Mouse (Mus musculus) G1E (cell line): ENCODE data around the gene Dnajc25. TPM values are rescaled to one million over a fixed set of nuclear protein-coding genes. Genes with fewer than 3 reads are reported as not detected.

ENCODE experiments used
- ATAC-seq: 2 replicates; pipeline ENCODE4 v1.8.0; 2016; ENCODE audit warnings: mild to moderate bottlenecking; ENCODE audit not compliant: insufficient number of reproducible peaks, poor library complexity, low FRiP score, severe bottlenecking; ENCODE audit errors: extremely low read depth
- DNase-seq: peaks from one replicate; pipeline ENCODE4 v3.0.0; 2012; ENCODE audit warnings: low spot score
- H3K27me3 ChIP-seq: 2 replicates; pipeline ENCODE4 v1.6.1; 2012; ENCODE audit warnings: mild to moderate bottlenecking, low read length, inconsistent platforms; ENCODE audit not compliant: insufficient read depth
- H3K36me3 ChIP-seq: replicated peaks from 2 replicates; pipeline ENCODE3; 2012; ENCODE audit warnings: mild to moderate bottlenecking, inconsistent platforms
- H3K4me1 ChIP-seq: 2 replicates; pipeline ENCODE4 v1.6.1; 2012; ENCODE audit warnings: low read depth, low read length, inconsistent platforms, mixed read lengths; ENCODE audit not compliant: insufficient read depth
- H3K4me3 ChIP-seq: 2 replicates; pipeline ENCODE4 v1.5.1; 2012; ENCODE audit warnings: low read depth, mild to moderate bottlenecking, inconsistent platforms, low read length, moderate library complexity, mixed read lengths
- H3K9me3 ChIP-seq: replicated peaks from 2 replicates; pipeline ENCODE4 v1.6.1; 2012; ENCODE audit warnings: inconsistent platforms
- CTCF ChIP-seq: IDR thresholded peaks from 2 replicates; pipeline ENCODE4 v1.5.1; 2012; ENCODE audit warnings: low read depth, low read length, inconsistent platforms, mixed read lengths
- GATA1 ChIP-seq: IDR thresholded peaks from 2 replicates; pipeline ENCODE4 v1.6.1; 2012; ENCODE audit warnings: borderline replicate concordance, low read length, inconsistent platforms, mixed read lengths
- GATA2 ChIP-seq: IDR thresholded peaks from 2 replicates; pipeline ENCODE4 v1.6.1; 2012; ENCODE audit warnings: low read depth, low read length, inconsistent platforms, borderline replicate concordance
- POLR2AphosphoS5 ChIP-seq: IDR thresholded peaks from 2 replicates; pipeline ENCODE4 v1.6.1; 2012; ENCODE audit warnings: low read depth, low read length, inconsistent platforms; ENCODE audit not compliant: insufficient replicate concordance
- TAL1 ChIP-seq: conservative IDR thresholded peaks from 2 replicates; pipeline ENCODE4 v1.6.1; 2012; ENCODE audit warnings: low read depth, low read length, inconsistent platforms, mixed read lengths
- polyA plus RNA-seq: library from polyadenylated mRNA; stranded (reverse); fragments of >175 nt; gene quantifications from 2 replicates; pipeline ENCODE4 v1.2.3, GENCODE M21; 2012
- total RNA-seq, 2 experiments: library from RNA; stranded (forward) in 1 of 2; stranded (reverse) in 1 of 2; fragments of 200-1000 nt in 1 of 2; fragments of >200 nt in 1 of 2; fragmentation: Nextera tagmentation in 1 of 2; gene quantifications; 2 replicates each; pipeline ENCODE4 v1.2.3; 2014 to 2017

Gene Dnajc25
- total and polyA plus RNA-seq, 3 experiments = 3.5 to 7.8 (median 6.4) TPM

DNA sequence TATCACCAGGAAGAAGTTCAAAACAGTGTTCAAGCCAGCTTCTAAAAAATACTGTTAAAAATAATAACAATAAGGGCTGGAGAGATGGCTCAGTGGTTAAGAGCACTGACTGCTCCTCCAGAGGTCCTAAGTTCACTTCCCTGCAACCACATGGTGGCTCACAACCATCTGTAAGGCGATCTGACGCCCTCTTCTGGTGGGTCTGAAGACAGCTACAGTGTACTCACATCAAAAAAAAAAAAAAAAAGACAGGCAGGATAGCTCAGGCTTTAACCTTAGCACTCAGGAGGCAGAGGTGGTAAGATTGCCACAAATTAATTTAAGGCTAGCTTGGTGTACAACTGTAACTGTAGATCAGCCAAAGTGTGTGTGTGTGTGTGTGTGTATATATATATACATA lies 5.8 kb downstream of the Dnajc25 start:
- H3K4me3 ChIP-seq = no peak overlapping the region
- no peaks in the 10 kb centered on the region for H3K9me3 ChIP-seq
- H3K36me3 ChIP-seq = peaks cover 2% of the 10 kb centered on the region
- no peak for DNase-seq
- ATAC-seq = no peak
- TF ChIP-seq CTCF = no peak
- no peak for TF ChIP-seq TAL1
- TF ChIP-seq POLR2AphosphoS5 = no peak
- TF ChIP-seq GATA2 = no peak
- no peak for TF ChIP-seq GATA1
- peaks cover 1% of the 10 kb centered on the region; the same call in 1 of the 2 replicates for H3K27me3 ChIP-seq
- peaks cover 35% of the 10 kb centered on the region for H3K4me1 ChIP-seq

DNA sequence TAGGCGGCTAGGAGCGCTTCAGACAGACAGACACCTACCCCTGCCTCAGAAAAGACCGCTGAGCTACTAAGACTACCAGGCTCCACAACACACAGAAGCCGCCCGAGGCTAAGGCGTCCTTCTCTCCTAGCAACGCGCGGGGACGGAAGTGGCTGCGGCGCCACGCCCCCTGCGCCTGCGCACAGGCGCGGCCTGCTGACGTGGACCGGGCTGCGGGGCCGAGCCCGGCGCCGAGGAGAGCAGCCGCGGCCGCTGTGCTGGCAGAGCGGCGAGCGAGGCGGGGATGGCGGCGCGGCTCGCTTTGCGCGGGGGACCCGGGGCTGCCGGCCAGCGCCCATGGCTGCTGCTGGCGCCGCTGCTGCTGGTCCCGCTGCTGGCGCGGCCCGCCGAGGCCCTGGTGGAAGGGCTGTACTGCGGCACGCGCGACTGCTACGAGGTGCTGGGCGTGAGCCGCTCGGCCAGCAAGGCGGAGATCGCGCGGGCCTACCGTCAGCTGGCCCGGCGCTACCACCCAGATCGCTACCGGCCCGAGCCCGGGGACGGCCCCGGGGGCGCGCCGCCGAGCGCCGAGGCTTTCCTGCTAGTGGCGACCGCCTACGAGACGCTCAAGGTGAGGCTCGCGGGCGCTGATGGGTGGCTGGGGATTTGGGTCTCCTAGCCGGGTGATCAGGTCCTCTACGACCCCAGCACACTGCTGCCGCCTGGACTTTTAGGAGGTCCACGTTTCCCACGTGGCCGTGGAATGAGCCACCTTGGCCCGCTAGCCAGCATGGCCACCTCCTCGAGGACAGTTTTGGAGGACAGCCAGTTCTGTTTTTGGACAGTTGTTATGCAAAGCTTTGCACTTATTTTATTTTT lies 8.3 kb downstream of the Dnajc25 start, which contains the start of gene Gm20503:
Gene Gm20503 (plus strand): TSS at position 263 of the 858 bp plus-strand sequence.
- Histone ChIP-seq H3K4me1 (peaks cover 46% of the 10 kb centered on the region), H3K4me3 (peak within 1 kb of the TSS; percentile 99)

DNA sequence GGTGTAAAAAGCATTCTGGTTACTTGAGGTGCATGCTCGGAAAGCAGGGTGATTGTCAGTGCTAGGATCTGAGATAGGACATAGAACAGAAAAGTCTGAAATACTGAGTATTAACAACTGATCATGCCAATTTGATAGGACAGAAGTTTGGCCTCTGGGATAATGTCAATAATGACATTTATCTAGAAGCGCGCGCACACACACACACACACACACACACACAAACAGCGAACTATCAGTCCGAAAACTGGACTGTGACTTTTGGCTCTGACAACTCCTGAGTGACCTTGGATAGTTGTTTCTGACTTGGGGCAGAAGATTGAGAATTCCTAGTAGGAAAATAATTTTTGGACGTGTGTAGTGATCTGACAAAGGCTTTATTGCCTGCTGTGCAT lies 8.9 kb downstream of the Dnajc25 start:
- peaks cover 9% of the 10 kb centered on the region for H3K36me3 ChIP-seq
- DNase-seq = no peak
- no peak for ATAC-seq
- peak overlapping the region; percentile 99 for H3K4me3 ChIP-seq
- H3K4me1 ChIP-seq = peaks cover 45% of the 10 kb centered on the region
- no peaks in the 10 kb centered on the region for H3K27me3 ChIP-seq
- H3K9me3 ChIP-seq = no peaks in the 10 kb centered on the region
- TF ChIP-seq GATA1 = no peak
- TF ChIP-seq TAL1 = no peak
- no peak for TF ChIP-seq GATA2
- TF ChIP-seq CTCF = no peak
- TF ChIP-seq POLR2AphosphoS5 = no peak

More for the DNA sequence above, 8.3 kb downstream of the Dnajc25 start, which contains the start of gene Gm20503:
- H3K27me3 ChIP-seq = no peaks in the 10 kb centered on the region
- ATAC-seq (peak; percentile 52; the same call in 1 of the 2 replicates), DNase-seq (peak; percentile 91)
- H3K36me3 ChIP-seq = peaks cover 7% of the 10 kb centered on the region
- H3K9me3 ChIP-seq = no peaks in the 10 kb centered on the region
- no peak for TF ChIP-seq TAL1
- TF ChIP-seq GATA1 = no peak
- TF ChIP-seq CTCF = no peak
- no peak for TF ChIP-seq POLR2AphosphoS5
- no peak for TF ChIP-seq GATA2

DNA sequence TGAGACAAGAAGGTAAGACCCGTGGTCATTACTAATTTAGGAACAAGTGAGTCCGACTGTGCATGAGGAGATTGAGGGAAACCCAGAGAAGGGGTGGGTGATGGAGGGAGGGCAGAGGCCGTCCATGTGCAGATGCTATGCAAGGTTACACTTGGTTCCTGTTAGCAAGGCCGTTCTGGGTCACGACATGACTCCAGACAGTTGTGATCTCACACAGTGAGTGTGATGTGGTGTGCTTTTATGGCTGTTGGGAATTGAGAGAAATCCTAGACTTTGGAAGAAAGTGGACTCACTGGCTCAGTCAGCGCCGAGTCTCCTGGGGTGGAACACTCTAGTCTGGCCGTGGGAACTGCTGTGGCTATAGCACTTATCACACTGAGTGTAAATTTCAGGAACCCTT lies 11.3 kb downstream of the Dnajc25 start:
- no peak for DNase-seq
- Histone ChIP-seq H3K27me3 (no peaks in the 10 kb centered on the region), H3K36me3 (peaks cover 13% of the 10 kb centered on the region), H3K9me3 (no peaks in the 10 kb centered on the region), H3K4me1 (peaks cover 57% of the 10 kb centered on the region), H3K4me3 (no peak overlapping the region)
- ATAC-seq = no peak
- TF ChIP-seq CTCF (no peak), GATA2 (no peak), POLR2AphosphoS5 (no peak), TAL1 (no peak), GATA1 (no peak)

DNA sequence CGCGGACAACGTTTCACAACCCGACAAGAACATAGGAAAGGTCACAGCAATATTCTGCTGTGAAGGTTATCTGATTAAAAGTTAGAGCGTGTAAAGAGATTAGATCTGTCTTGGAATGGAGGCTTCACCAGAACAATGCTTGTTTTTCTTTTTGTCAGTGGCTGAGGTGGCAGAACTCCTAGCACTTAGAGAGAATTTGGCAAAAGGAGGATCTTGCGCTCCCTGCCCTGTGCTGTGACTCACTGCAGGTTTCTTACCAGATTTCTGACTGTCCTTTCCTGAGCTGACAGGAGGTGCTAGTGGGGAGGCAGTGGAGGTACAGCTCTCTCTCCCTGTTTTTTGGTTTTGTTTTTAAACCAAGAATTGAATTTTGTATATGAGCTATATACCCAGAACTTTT lies 12.2 kb downstream of the Dnajc25 start:
- DNase-seq = no peak
- Histone ChIP-seq H3K9me3 (no peaks in the 10 kb centered on the region), H3K4me1 (peaks cover 60% of the 10 kb centered on the region), H3K4me3 (no peak overlapping the region), H3K36me3 (peaks cover 15% of the 10 kb centered on the region), H3K27me3 (no peaks in the 10 kb centered on the region)
- TF ChIP-seq TAL1 = no peak
- no peak for TF ChIP-seq GATA1
- TF ChIP-seq GATA2 = no peak
- TF ChIP-seq CTCF = no peak
- no peak for TF ChIP-seq POLR2AphosphoS5
- ATAC-seq = no peak

DNA sequence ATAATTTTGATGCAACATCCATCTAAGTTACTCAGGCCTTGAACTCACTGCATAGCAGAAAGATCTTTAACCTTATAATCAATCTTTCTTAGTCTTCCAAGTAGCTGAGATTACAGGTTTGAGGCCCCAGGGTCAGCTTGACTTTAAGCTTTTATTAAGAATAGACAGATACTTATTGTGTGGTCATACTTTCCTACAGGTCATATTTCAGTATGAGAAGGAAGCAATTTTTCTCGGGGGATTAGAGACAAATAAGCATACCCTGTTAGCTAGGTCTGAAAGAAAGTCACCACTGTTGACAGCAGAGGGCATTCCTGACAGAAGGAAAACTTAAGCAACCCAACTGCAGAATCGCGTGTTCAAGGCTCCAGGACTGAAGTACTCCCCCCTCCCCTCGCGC lies 13.1 kb downstream of the Dnajc25 start:
- Histone ChIP-seq H3K27me3 (no peaks in the 10 kb centered on the region), H3K36me3 (peaks cover 15% of the 10 kb centered on the region), H3K4me1 (peaks cover 56% of the 10 kb centered on the region), H3K9me3 (no peaks in the 10 kb centered on the region), H3K4me3 (no peak overlapping the region)
- no peak for TF ChIP-seq TAL1
- TF ChIP-seq POLR2AphosphoS5 = no peak
- TF ChIP-seq GATA2 = no peak
- TF ChIP-seq CTCF = no peak
- DNase-seq (no peak), ATAC-seq (no peak)
